Mouse (Mus musculus) brain, embryonic 14.5 days (tissue): ENCODE measurements around the gene Hba-x.

Experiments used
- CTCF ChIP-seq: fragments of 200-500 bp; IDR thresholded peaks from 2 replicates; pipeline ENCODE4 v1.5.1; 2012; ENCODE audit warnings: inconsistent platforms, mild to moderate bottlenecking, moderate library complexity, borderline replicate concordance; ENCODE audit not compliant: insufficient read depth, insufficient read length; ENCODE audit errors: extremely low read depth
- POLR2A ChIP-seq: fragments of 200-500 bp; IDR thresholded peaks from 2 replicates; pipeline ENCODE4 v1.6.1; 2012; ENCODE audit warnings: mild to moderate bottlenecking, inconsistent platforms, borderline replicate concordance; ENCODE audit not compliant: poor library complexity, insufficient read depth, insufficient read length, severe bottlenecking; ENCODE audit errors: extremely low read depth

- TF ChIP-seq CTCF (no peak), POLR2A (no peak)
Measured at GRCm38 (mm10) chr11:32307006-32307405, 30.8 kb downstream of the Hba-x start.
